Mouse (Mus musculus) activated CD4-positive, CD25-positive, alpha-beta regulatory T cell, adult 4 months (primary cell): Measurements from ENCODE around the gene Itpkb. TPM values are rescaled to one million over a fixed set of nuclear protein-coding genes. Genes with fewer than 3 reads are reported as not detected.
A peak's percentile ranks its signal among the peaks of the same experiment; 100 is the strongest.

Source experiments
- ATAC-seq: one replicate; pipeline ENCODE4 v1.8.0; 2017
- polyA plus RNA-seq, 2 experiments: library from polyadenylated mRNA; unstranded; fragments of 100-300 nt; shearing (Covaris generic); gene quantifications; one replicate each; pipeline ENCODE4 v1.2.1; 2017

Gene Itpkb
- polyA plus RNA-seq: 10 to 100 TPM; 29.8 to 38.2 TPM

DNA sequence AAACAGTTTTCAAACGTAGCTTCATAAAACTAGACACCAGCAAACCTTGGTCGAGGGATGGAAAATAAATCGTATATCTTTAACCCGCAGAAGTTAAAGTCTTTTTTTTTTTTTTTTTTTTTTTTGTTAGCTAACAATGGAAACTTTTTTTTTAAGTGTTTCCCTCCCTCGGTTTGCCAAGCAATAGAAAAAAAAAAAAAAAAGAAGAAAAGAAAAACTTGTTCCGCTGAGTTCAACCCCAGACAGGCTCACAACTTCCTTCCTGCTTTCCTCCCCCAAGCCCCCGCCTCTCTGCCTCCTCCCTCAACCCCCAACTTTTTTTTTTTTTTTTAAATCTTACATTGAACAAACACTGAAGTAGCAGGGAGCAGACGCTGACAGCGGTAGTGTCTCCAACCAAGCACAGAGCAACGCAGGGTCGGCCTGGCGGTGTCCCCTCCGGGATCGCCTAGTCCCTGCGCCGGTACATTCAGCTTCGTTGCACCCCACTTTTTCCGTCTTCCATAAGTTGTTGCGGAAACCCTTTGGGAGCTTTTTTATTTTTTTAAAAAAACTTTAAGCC is at the start of gene Itpkb:
Gene Itpkb (plus strand): TSS at position 341 of the 562 bp plus-strand sequence.
- ATAC-seq: peak; percentile 78

DNA sequence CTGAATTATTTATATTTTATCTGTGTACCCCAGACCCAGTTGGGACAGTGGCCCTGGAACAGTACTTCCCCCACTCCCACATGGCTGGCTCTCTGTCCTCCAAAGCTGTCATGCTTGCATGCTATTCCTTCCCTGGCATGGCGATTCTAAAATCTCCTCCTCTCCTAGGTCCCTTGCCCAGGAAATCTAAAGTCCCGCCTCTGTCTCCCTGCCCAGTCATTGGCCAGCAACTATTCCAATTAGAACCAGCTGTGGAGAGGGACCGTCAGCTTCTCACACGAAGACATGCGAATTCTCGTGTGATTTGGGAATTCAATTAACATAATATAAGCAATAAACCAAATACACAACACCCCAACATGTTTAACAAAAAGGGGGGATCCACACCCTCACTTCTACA is 47.7 kb upstream of the Itpkb start:
- no peak for ATAC-seq

DNA sequence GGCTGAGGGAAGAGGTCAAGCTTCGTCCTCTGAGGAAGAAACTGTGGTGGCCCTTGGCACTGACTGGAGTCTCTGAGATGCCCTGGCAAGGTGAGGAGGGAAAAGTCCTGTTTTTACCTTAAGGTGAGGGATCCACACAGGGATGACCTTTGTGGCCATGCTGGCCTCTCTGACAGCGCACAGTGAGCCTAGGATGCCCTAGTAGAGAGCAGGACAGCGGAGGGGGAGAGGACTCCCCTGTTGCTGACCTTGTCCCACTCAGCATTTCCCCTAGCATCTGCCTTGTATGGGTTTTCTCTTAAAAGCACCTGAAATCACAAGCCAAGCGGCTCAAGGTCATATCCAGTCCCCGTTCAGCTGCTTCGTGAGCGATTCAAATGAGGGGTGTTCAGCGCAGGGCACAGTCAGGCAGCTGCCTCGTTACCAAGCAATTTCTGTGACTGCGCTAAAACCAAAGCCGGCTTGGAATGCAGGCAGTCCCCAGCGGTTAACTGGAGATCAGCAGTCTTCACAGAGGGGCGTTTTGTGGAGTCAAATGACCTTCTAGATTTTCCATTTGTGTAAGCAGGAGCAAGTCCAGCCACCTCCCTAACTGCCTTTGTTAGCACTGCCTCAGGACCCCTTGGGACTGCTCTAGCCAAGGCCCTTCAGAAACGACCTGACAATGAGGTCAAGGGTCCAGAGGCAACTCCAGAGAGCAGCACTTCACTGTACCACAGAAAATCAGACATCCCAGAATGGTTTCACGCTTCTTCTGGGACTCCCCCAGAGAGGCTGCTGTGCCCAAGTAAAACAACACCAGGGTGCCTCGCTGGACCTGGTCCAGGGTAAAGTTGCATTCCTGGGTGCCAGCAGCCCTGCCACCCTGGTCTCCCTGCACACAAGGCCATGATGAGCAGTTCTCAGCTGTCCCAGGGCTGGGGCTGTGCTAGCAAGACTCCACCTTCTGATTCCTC is 46.2 kb upstream of the Itpkb start:
- ATAC-seq: no peak

DNA sequence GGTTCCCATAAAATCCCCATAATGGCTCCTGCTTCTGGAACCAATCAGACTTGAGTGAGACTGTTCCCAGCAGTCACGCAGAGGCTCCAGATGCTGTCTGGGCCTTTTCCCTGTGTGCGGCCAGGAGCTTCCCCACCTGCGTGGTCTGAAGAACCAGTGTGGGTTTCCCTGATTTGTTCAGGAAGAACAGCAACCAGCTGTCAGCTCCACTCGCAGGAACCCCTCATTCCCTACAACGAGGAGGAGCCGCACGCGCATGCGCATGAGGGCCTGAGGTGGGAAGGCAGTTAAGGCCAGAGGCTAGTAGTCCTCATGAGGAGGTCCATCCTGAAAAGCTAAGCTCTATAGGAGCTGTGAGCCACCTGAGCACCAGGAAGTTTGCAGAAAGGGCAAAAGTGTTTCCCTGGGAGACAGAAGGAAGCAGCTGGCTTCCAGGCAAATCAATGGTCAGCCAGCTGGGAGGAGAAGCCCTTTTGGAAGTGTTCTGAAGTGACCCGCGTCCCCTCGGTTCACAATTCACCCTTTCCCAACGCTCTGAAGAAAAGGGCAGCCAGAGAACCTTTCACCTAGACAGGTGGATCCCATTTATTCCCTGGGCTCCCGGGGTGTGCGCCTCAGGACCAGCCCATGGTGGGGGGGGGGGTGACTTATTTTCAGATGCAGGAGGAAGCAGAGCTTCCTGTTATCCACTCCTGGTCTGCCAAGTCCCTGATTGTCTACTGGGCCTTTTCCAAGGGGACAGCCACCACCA is 44.0 kb upstream of the Itpkb start:
- ATAC-seq: no peak

DNA sequence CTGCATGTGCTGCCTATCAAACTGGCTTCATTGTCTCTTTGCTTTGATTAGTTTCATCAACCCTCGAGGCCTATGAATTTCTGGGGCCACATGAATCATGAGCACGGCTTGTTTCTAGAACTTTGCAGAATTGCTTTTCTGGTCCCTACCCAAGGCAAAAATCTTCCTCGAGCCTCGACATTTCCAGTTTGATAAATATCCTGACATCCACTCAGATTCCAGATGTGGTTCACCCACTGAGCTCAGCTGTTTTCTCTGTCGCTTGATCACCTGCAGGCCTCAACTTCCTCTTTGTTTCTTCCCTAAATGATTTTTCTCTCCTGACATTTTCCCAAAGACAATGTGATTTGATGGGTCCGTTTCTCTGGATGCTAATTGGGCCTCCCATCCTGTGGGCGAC is 42.1 kb upstream of the Itpkb start:
- no peak for ATAC-seq

DNA sequence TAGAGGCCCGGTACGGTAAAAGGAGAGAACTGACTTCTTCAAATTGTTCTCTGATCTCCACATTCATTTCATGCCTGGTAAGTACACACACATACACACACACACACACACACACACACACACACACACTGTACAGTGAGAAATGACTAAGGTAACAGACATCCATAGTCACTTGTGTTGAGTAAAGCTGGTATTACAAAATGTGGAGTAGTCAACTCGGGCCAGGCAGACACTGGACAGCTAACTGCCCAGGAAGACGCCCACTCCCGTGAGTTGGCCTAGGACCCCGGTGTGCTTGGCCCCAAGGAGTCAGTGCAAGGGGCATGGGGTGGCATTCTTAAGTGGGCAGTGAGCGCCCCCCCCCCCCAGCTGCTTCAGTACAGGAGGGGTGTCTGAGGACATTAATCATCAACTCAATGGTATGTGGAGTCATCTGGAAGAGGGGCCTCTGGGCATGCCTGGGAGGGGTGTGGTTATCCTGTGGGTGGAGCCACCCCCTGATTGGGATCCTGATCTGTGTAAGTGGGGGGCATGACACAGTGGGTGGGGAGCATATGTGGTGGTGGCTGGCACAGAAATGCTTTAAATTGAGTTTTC is 41.3 kb upstream of the Itpkb start:
- no peak for ATAC-seq

DNA sequence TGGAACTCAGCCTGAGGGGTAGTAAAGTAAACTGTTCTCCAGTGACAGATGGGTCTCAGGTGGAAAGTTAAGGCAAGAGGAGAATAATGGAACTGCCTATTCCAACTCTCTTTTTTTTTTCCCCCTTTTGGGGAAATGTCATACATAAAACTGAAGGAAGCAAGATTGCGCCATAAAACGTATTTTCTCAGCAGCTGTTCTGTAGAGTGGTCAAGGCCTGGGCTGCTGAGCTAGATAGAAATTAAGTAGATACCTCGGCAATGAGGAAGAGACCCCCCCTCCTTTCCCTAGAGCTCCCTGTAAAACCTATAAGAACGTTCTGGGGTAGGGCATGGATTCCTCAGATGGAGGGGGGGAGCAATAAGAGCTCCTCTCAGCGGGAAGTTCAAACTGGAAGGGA is 40.5 kb upstream of the Itpkb start:
- ATAC-seq: no peak

DNA sequence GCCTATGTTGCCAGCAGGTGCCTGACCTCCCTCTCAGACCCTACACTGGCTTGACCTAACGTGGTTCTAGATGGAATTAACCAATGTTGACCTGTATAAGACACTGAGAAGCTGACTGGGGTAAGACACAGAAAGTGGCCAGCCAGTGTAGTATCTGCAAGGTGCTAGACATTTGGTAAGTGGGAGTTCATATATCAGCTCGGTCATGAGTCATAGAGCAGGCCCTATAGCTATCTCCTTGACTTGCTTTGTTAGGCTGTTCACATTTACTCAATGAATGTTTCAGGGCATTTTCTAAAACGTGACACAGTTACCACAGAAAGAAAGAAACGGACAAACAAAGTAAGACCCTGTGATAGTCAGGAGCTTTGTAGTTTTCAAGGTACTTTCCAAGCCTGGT is 39.9 kb upstream of the Itpkb start:
- ATAC-seq: no peak

DNA sequence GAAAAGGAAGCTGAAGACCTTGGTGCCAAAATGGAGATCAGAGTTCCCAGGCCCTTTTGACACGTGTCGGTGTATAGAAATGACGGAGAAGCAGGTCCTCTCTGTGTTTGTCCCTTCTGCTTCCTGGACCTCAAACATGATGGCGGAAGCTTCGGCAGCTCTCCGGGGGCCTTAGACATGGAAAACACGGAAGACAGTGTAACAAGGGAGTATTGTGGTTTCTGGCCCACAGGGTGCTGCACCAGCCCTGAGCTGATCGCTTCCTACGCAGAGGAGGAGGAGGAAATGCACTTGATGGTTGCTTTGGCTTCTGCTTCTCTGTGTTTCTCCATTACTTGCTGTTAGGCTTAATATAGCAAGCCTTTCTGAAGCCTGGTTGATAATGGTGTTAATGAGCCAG is 34.2 kb upstream of the Itpkb start:
- peak; percentile 83 for ATAC-seq

DNA sequence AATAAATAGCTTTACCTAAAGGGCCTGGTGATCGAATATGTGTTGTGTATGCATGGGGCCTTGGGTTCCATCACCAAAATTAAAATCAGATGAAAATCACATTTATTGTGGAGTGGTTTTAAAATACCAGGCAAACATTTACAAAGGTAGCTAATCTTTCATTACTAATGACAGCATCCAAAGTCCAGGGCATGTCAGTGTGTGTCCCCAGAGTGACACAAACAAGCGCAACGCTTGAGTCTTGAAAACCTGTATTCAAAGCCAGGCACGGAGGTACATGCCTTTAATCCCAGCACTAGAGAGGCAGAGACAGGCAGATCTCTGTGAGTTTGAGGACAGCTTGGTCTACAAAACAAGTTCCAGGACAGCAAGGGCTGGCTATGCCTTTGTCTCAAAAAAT is 30.6 kb upstream of the Itpkb start:
- ATAC-seq: no peak

DNA sequence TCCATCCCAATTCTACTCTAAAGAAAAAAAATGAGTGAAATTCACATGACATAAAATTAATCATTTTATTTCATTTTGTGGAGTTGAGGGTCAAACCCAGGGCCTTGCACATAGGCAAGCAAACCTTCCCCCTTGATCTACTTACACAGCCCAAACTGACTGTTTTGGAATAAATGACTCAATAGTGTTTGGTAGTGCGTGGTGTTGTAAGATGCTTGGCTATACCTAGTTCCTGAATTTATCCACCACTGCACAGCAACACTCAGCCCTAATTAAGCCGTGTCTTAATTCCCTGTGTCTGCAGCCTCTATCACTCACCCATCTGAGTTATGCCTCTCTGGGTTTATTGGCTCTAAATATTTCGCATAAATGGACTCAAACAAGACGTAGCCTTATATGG is 30.0 kb upstream of the Itpkb start:
- no peak for ATAC-seq

DNA sequence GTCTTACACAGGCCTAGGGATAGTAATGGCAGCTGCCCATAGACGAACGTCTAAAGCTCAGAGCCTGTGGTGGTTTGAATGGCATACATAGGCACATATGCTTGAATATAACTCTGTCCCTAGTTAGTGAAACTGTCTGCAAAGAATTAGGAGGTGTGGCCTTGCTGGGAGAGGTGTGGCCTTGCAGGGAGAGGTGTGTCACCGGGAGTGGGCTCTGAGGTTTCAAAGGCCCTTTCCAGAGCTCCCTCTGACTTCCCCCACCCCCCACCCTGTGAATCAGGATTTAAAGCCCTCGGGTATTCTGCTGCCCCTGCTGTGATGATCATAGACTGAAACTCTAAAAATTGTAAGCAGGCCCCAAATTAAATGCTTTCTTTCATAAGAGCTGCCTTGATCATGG is 29.3 kb upstream of the Itpkb start:
- ATAC-seq: no peak

DNA sequence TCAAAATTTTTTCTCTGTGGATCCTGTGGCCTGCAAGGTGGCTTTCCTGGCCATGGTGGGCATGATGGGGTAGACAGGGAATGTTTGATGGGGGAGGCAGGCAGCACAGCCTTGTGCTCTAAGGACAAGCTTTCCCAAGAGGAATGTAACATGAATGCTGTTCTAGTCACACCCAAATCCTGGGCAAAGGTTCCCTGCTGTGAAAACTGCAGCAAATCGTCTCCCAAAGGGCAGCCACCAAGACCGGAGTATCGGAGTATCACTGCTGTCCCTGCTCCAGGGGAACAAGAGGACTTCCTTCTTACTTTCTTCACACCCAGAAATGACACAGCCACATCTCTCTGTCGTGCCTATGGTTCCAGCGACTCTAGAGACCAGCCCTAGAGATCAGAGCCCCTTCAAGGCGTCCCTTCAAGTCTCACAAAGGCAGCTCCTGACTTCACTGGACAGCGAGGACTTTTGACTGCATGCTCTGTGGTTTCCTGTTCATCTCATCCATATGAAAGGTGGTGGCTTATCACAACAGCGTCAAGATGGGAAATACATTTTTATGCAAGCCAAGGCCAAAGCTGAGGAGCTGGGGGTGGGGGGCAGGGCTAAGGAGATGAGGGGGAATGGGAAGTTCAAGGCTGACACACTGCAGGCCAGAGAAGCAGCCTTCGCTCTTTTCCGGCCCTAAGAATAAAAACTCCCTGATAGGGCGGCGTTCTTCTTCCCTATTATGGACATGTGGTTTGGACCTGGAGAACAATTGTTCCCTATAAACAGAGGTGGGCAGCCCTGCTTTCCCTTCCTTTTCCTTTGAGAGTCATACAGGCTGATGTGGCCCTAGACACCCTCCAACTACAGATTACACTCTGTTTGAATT is 27.8 kb upstream of the Itpkb start:
- ATAC-seq: no peak

DNA sequence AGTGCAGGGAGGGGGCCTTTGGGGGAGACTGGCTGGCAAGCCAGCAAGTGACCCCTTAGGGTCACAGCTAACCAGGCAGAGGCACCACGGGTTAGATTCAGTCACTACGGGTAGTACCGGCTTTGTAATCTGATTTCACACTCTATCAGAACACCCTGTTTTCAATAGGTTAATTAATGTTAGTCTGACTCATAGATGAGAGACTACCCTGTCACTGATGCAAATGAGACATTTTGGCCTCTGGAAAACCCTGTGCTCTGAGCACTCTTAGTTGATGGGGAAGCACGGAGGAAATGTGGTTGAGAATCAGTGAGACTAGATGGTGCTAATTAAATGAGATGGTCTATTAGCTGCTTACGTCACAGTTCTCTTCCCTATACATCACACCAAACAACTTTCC is 26.7 kb upstream of the Itpkb start:
- ATAC-seq: peak; percentile 77

DNA sequence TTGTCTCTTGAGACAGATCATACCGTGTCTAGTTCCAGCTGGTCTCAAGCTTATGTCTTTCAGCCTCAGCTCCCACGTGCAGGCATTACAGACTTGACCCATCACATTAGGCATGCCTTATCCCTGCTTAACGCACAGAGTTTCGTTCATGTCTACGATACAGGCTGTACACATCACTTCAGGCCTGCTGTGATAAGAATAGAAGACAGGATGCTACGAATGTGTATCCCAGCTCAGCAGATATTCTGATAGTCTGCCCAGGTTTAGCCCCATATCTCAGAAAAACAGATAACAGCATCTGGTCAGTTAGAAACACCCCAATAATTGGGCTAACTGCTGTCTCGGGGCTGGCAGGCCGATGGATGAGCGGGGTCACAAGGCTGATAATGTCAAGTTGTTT is 23.4 kb upstream of the Itpkb start:
- ATAC-seq: no peak

DNA sequence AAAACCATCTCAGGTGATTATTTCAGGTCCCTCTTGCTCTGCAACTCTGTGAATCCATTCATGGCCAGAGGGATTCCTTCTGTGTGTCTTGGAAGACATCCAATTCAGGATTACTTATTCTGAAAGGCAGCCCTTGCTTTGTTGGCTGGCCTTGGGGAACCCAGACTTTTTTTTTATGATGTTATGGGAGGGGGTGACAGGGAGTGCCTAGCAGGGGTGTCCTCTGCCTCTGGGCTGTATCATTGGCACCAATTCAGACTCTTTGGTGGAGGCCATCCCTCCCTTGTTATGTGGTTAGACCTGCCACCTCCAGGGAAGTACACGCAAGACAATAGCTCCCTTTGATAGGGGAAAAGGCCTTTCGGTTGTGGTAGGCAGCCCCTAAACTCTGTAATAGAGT is 22.6 kb upstream of the Itpkb start:
- no peak for ATAC-seq

DNA sequence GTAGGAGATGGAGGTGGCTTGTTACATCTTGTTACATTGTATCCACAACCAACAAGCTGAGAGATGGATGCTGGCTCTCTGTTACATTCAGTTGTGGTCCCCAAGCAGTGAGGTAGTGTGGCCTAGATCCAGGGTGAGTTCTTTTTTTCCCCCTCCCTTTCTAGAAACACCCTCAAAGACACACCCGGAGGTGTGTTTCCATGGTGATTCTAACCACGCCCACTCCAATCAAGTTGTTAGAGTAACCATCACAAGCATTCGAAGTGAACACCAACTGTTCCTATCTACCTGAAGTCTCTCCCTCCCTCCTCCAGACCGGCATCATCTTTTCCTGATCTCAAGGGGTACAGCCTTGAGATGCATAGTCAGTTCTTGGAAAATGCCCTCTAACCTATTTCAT is 21.4 kb upstream of the Itpkb start:
- ATAC-seq: no peak

DNA sequence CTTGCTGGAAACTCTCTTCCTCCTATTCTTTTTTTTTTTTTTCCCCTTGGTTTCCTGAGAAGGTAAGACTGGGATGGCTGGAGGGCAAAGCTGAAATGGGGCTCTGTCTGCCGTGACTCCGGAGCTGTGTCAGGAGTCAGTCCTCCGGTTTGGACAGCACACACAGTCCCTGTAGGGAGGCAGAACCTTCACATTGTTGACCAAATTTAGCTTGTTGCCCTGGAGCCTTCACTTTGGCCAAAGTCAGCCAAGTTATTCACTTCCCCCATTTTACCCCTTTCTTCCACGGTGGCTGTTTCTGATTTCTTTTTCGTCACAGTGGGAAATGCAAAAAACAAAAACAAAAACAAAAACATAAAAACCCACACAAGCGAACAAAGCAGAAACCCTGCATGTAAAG is 18.0 kb upstream of the Itpkb start:
- ATAC-seq: no peak

DNA sequence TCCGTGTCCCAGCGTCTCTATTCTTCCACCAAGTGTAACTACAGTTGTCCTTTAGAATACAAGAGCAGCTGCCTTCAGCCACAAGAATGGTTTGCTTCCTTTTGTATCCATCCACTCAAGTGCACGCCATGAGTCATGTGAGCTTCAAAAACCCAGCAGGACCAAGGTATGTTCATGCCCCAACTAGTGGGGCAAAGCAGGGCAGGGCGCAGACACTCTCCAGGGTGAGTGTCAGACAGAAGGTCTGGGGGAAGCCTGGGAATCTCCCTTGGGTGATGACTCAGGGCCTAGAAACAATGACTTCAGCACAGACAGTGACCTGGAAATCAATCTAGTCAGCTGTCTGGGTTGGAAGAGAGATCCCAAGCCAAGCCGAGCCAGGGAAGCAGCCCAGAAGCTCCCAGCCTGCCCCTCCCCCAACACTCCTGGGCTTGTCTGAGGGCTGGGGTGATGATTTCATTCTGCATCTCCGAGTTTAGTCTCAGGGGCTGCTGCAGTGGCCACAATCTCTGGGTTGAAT is 17.4 kb upstream of the Itpkb start:
- no peak for ATAC-seq

DNA sequence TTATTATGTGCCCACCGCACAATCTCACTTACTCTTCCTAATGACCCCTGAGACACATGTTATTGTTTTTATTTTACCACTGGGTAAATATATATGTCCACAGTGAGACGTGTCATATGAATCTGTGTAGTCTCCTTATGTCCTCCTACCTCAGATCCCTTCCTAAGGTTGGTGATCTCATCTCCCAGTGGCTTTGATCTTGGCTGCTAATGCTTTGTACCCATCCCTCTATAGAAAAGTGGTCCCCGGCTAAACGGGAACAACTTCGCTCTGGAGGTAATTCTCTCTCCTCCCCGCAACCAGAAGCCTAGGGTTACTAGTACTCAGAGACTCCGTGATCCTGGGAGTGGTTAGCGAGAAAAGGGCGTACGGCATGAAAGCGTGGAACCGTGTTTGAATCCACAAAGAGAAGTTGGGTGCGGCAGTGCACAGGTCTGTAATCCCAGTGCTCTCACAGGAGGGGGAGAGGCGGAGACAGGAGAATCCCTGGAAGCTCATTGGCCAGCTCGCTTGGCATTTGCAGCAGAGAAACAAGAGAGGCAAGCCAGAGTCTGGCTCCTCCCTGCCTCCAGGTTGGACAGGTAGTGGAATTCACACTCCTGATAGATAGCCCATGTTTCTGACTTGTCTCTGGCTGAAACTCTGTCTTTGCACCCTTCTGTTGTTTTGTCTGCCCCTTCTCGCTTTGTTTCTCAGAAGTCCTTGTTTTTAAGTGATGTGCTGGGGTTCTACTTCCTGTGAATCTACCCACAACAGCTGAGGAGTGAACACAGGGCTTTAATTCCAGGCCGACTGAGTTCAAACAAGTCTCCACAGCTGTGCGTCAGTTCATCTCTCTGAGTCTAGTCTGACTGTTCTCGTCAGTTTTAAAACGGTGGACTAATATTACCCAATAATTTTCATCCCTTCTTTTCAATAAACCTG is 16.5 kb upstream of the Itpkb start:
- ATAC-seq: peak; percentile 72

DNA sequence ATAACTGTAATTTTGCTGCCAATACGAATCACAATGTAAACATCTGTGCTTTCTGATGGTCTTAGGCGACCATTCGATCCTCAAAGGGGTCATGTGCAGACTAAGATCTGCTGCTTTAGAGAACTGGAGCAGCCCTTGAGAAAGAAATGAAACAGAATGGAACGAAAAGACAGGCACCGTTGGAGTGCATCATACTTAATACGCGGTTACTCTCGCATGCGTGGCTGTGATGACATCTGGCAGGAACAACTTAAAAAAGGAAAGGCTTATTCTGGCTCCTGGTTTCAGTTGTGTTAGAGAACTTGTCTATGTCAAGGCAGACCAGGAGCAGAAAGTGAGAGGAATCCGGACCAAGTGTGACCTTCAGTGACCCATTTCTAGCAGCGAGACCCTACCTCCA is 15.6 kb upstream of the Itpkb start:
- ATAC-seq: peak; percentile 46
